Mouse (Mus musculus) c-Kit-negative CD71-positive TER-119-positive erythroid progenitor cells, embryonic 14.5 days (primary cell): ENCODE measurements around the gene B3galt4.

ENCODE experiments used
- DNase-seq: peaks from one replicate; pipeline ENCODE4 v3.0.0-alpha.2; 2013; ENCODE audit warnings: low read depth, low spot score

The B3galt4 gene

GRCm38 (mm10) chr17:33920282-33921097 is 30.8 kb downstream of the B3galt4 start:
- peak; percentile 84 for DNase-seq

GRCm38 (mm10) chr17:33919351-33920281 is 31.7 kb downstream of the B3galt4 start:
- peak; percentile 71 for DNase-seq

- DNase-seq = no peak
Observed at GRCm38 (mm10) chr17:33918293-33919203, 32.7 kb downstream of the B3galt4 start.

GRCm38 (mm10) chr17:33917656-33918292 is 33.5 kb downstream of the B3galt4 start:
- no peak for DNase-seq

- DNase-seq = no peak
Observed at GRCm38 (mm10) chr17:33916847-33917655, 34.2 kb downstream of the B3galt4 start.

GRCm38 (mm10) chr17:33916294-33916693 is 35.0 kb downstream of the B3galt4 start:
- DNase-seq = no peak

- DNase-seq = peak; percentile 93
Observed at GRCm38 (mm10) chr17:33915671-33916250, 35.5 kb downstream of the B3galt4 start, which contains the start of the genes Tapbp and Zbtb22. TSS of gene Tapbp (plus strand) at chr17:33915899. TSS of gene Zbtb22 (plus strand) at chr17:33915904.

- no peak for DNase-seq
Observed at GRCm38 (mm10) chr17:33914969-33915391, 36.3 kb downstream of the B3galt4 start.

- DNase-seq = no peak
Observed at GRCm38 (mm10) chr17:33913905-33914304, 37.4 kb downstream of the B3galt4 start.

- no peak for DNase-seq
Observed at GRCm38 (mm10) chr17:33913264-33913663, 38.0 kb downstream of the B3galt4 start.

GRCm38 (mm10) chr17:33911813-33912414 is 39.4 kb downstream of the B3galt4 start:
- DNase-seq = no peak

GRCm38 (mm10) chr17:33911052-33911812 is 40.1 kb downstream of the B3galt4 start:
- no peak for DNase-seq

- no peak for DNase-seq
Observed at GRCm38 (mm10) chr17:33910346-33911051, 40.8 kb downstream of the B3galt4 start.

- DNase-seq = no peak
Observed at GRCm38 (mm10) chr17:33909869-33910250, 41.4 kb downstream of the B3galt4 start.

GRCm38 (mm10) chr17:33909077-33909868 is 42.0 kb downstream of the B3galt4 start, which contains the start of gene Daxx:
TSS of gene Daxx (plus strand) at chr17:33909414.
- DNase-seq = peak; percentile 84

- no peak for DNase-seq
Observed at GRCm38 (mm10) chr17:33908331-33909076, 42.8 kb downstream of the B3galt4 start.
